Mouse (Mus musculus) midbrain, embryonic 11.5 days (tissue): ENCODE data around the gene Pabpn1l. TPM values are rescaled to one million over a fixed set of nuclear protein-coding genes. Genes with fewer than 3 reads are reported as not detected.
A peak's percentile ranks its signal among the peaks of the same experiment; 100 is the strongest.

Source experiments
- ATAC-seq: fragments of 200-750 bp; cut with Nextera tagmentation; 2 replicates; pipeline ENCODE4 v1.8.0; 2017; ENCODE audit warnings: moderate TSS enrichment, moderate library complexity; ENCODE audit not compliant: low FRiP score
- DNase-seq: peaks from one replicate; pipeline ENCODE4 v3.0.0; 2015; ENCODE audit warnings: low spot score; ENCODE audit errors: missing footprints
- H3K27ac ChIP-seq: fragments of 300-500 bp; sonication (generic); 2 replicates; pipeline ENCODE4 v1.5.1; 2014; ENCODE audit warnings: low read depth, low read length
- H3K27me3 ChIP-seq: fragments of 300-500 bp; sonication (generic); 2 replicates; pipeline ENCODE4 v1.6.1; 2014; ENCODE audit warnings: mild to moderate bottlenecking, low read length, moderate library complexity, mixed read lengths; ENCODE audit not compliant: control insufficient read depth, insufficient read depth
- H3K36me3 ChIP-seq: fragments of 300-500 bp; sonication (generic); 2 replicates; pipeline ENCODE4 v1.6.1; 2014; ENCODE audit warnings: mild to moderate bottlenecking, low read length, moderate library complexity, mixed read lengths; ENCODE audit not compliant: control insufficient read depth, insufficient read depth
- H3K4me1 ChIP-seq: fragments of 300-500 bp; sonication (generic); 2 replicates; pipeline ENCODE4 v1.6.1; 2014; ENCODE audit warnings: low read length; ENCODE audit not compliant: control insufficient read depth, insufficient read depth
- H3K4me2 ChIP-seq: fragments of 300-500 bp; sonication (generic); 2 replicates; pipeline ENCODE4 v1.6.1; 2014; ENCODE audit warnings: mild to moderate bottlenecking, moderate library complexity
- H3K4me3 ChIP-seq: fragments of 300-500 bp; sonication (generic); 2 replicates; pipeline ENCODE4 v1.5.1; 2014; ENCODE audit warnings: low read depth, low read length
- H3K9ac ChIP-seq: fragments of 300-500 bp; sonication (generic); 2 replicates; pipeline ENCODE4 v1.6.1; 2014; ENCODE audit warnings: low read length
- H3K9me3 ChIP-seq: fragments of 300-500 bp; sonication (generic); 2 replicates; pipeline ENCODE4 v1.6.1; 2016; ENCODE audit warnings: low read length; ENCODE audit not compliant: control insufficient read depth
- WGBS: fragments of 180-500 bp; shearing (Covaris S2); extraction: QIAGEN DNeasy Blood & Tissue Kit; methylation state at CpG from one replicate; pipeline ENCODE4 v1.1.7; 2014; 5-methylcytosine and 5-hydroxymethylcytosine counted together
- polyA plus RNA-seq: library from polyadenylated mRNA; unstranded; fragments of >200 nt; fragmentation: Nextera tagmentation; extraction: Ambion mirVana; gene quantifications from 2 replicates; pipeline ENCODE4 v1.2.1, GENCODE M21; 2014

Gene Pabpn1l
- polyA plus RNA-seq, 1 experiment from 2014 or later = not detected

DNA sequence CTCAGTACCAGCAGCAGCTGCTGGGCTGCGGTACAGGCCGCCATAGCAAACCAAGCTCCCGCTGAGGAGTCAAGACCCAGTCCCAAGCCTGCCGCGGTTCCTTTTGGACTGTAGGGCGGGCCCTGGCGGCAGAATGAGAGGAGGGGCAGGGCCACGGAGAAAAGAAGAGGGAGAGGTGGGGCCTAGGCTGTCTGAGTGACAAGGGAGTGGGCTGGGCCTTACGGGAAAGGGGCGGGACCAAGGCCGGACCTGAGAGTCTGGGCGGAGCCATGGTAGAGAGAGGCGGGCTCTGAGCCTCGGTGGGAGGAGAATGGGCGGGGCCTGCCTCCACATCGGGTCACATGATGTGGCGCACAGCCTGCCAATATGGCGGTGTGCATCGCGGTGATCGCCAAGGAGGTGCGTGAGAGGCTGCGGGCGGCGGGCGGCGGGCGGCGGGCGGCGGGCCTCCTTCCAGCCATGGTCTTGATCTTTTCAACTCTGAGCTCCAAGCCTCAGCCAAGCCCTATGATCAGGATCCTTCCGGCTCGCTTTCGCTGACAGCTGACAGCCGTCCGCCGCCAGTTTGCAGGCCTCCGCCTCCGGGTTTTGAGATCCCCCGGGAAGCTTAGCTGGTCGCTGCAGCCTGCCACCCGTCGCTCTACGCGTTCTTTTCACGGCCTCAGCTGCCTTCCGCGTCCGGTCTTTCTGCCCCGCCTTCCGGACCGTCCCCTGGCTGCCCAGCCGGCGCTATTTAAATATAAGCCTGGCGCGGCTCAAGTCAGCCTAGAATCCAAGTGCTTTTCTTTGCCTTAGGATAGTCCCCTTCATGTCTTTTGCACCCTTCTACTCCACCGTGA is 11.0 kb downstream of the Pabpn1l start, which contains the start of the genes Galns and Trappc2l:
Gene Galns, minus strand, starts transcription at position 169 of the 839 bp plus-strand sequence.
Gene Trappc2l, plus strand, starts transcription at position 346 of the 839 bp plus-strand sequence.
- DNase-seq (peak; percentile 100), ATAC-seq (peak; percentile 98)
- H3K4me1 ChIP-seq = peaks cover 14% of the 10 kb centered on the region
- under 1% methylated on average over 57 of the region's 57 CpGs for WGBS
- H3K9ac ChIP-seq = peak within 1 kb of the TSS; percentile 76
- H3K27me3 ChIP-seq = no peaks in the 10 kb centered on the region
- no peaks in the 10 kb centered on the region for H3K36me3 ChIP-seq
- peak within 1 kb of the TSS; percentile 91 for H3K4me2 ChIP-seq
- H3K27ac ChIP-seq = peak within 1 kb of the TSS; percentile 46
- no peaks in the 10 kb centered on the region for H3K9me3 ChIP-seq
- peak within 1 kb of the TSS; percentile 62 for H3K4me3 ChIP-seq

DNA sequence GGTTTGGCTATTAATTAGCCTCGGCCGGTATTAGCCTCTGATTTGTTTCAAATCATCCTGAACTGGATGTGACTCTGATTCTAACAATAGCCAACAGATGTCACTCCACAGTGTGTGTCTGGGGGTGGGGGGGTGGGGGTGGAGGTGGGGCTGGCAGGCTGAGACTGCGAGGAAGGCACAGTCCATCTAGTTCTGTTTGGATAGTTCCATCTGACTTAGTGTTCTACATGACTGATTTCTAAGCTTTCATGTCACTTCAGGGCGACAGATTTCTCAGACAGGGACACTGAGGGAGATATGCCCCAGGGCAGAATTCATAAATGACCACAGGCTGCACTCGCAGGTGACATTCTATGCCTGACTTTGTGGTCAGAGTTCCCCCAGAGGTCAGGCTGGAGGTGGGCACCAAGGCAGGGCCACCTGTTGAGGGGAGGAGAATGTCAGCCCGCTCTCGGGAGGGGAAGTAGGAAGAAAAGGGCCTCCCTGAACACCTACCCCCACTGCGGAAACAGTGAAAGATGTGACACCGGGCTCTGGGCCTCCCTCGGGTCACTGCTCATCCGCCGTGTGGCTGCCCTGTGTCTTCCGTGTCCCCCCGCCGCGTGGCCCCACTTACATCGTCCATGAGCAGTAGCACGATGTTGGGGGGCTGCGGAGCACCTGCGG is 11.8 kb downstream of the Pabpn1l start:
- H3K4me2 ChIP-seq = peak overlapping the region; percentile 91
- WGBS = 3% methylated on average over 19 of the region's 20 CpGs
- ATAC-seq (peak; percentile 20; the same call in 1 of the 2 replicates), DNase-seq (no peak)
- no peaks in the 10 kb centered on the region for H3K36me3 ChIP-seq
- H3K27me3 ChIP-seq = no peaks in the 10 kb centered on the region
- peak overlapping the region; percentile 76 for H3K9ac ChIP-seq
- no peaks in the 10 kb centered on the region for H3K9me3 ChIP-seq
- H3K4me3 ChIP-seq = peak overlapping the region; percentile 62
- H3K27ac ChIP-seq = peak overlapping the region; percentile 35; the same call in 1 of the 2 replicates
- H3K4me1 ChIP-seq = peaks cover 14% of the 10 kb centered on the region

DNA sequence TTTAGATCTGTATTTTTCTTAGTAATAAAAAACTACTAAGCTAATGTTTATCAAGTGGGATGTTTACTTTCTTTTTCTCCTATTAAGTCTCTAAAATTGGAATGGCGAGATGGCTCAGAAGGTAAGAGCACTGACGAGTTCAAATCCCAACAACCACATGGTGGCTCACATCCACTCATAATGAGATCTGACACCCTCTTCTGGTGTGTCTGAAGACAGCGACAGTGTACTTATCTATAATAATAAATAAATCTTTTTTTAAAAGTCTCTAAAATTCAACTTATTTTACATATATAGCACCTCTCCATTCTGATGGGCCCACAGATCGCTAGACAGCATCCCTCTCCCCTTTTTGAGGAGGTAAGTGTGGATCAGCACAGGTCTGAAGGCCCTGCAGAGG is 12.3 kb downstream of the Pabpn1l start:
- 62% methylated on average over 4 of the region's 4 CpGs for WGBS
- Histone ChIP-seq H3K36me3 (no peaks in the 10 kb centered on the region), H3K27me3 (no peaks in the 10 kb centered on the region), H3K4me1 (peaks cover 14% of the 10 kb centered on the region), H3K4me2 (peak overlapping the region; percentile 91; the same call in 1 of the 2 replicates), H3K4me3 (peak overlapping the region; percentile 62; the same call in 1 of the 2 replicates), H3K9me3 (no peaks in the 10 kb centered on the region), H3K27ac (no peak overlapping the region), H3K9ac (no peak overlapping the region)
- no peak for ATAC-seq
- DNase-seq = no peak

DNA sequence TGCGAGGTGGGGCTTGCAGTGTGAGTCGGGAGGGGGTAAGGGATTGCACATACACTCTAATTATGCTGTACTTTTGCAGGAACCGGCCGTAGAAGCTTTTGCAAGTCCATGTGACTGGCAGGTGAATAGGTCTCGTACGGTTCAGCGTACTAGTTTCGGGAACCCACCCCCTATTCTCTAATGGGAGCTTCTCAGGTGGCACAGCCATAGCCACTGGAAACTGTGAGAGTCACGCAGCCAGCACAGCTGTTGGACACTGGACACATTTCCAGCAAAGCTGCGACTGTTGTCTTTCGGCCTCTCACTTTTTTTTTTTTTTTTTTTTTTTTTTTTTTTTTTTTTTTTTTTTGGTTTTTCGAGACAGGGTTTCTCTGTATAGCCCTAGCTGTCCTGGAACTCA is 15.7 kb downstream of the Pabpn1l start:
- H3K9me3 ChIP-seq = no peaks in the 10 kb centered on the region
- H3K36me3 ChIP-seq = no peaks in the 10 kb centered on the region
- DNase-seq (no peak), ATAC-seq (no peak)
- H3K27ac ChIP-seq = no peak overlapping the region
- WGBS = 90% methylated on average over 11 of the region's 12 CpGs
- peaks cover 5% of the 10 kb centered on the region for H3K4me1 ChIP-seq
- H3K4me3 ChIP-seq = no peak overlapping the region
- H3K9ac ChIP-seq = no peak overlapping the region
- no peak overlapping the region for H3K4me2 ChIP-seq
- H3K27me3 ChIP-seq = no peaks in the 10 kb centered on the region

DNA sequence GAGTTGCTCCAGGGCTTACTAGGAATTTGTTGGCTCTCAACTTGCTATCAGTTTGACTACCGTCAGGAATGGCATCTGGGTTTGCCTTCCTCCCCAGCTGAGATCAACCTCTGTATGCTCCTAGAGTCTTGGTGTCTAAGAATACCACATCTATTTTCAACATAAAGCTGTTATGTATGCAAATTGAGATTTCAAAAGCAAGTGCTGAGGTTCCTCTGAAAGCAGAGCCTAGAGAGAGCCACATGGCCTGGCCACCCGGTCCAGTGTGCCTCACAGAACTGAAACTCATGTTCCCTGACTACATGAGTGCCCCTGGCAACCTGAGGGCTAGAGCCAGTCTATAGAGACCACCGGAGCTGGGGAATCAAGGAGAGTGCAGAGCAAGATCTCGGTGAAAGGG is 17.2 kb downstream of the Pabpn1l start:
- 86% methylated on average over 4 of the region's 4 CpGs for WGBS
- Histone ChIP-seq H3K9me3 (no peaks in the 10 kb centered on the region), H3K9ac (no peak overlapping the region), H3K4me2 (no peak overlapping the region), H3K27me3 (no peaks in the 10 kb centered on the region), H3K4me3 (no peak overlapping the region), H3K27ac (no peak overlapping the region), H3K4me1 (peaks cover 2% of the 10 kb centered on the region; the same call in 1 of the 2 replicates), H3K36me3 (no peaks in the 10 kb centered on the region)
- ATAC-seq = no peak
- no peak for DNase-seq

DNA sequence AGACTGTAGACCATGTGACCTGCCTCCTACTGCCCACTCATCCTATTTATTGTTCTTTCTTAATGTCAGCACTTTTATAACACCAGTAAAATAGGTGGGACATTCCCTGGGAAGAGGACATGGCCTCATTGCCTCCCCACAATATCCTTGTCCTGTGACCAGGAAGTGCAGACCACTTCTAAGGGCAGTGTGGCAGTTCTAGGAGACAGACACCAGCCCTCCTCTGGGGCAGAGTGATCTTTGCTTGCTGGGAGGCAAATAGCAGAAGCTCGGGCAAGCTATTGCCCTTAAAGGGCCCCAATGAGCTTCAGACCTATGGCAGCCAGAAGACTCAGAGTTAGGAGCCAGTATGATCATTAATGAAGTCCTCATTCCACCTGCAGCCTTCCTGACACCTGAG is 17.9 kb downstream of the Pabpn1l start:
- no peak for ATAC-seq
- 72% methylated on average over 1 of the region's 1 CpGs for WGBS
- no peaks in the 10 kb centered on the region for H3K27me3 ChIP-seq
- H3K9me3 ChIP-seq = no peaks in the 10 kb centered on the region
- H3K36me3 ChIP-seq = no peaks in the 10 kb centered on the region
- no peak for DNase-seq
- H3K27ac ChIP-seq = no peak overlapping the region
- H3K9ac ChIP-seq = no peak overlapping the region
- no peaks in the 10 kb centered on the region for H3K4me1 ChIP-seq
- no peak overlapping the region for H3K4me2 ChIP-seq
- no peak overlapping the region for H3K4me3 ChIP-seq

DNA sequence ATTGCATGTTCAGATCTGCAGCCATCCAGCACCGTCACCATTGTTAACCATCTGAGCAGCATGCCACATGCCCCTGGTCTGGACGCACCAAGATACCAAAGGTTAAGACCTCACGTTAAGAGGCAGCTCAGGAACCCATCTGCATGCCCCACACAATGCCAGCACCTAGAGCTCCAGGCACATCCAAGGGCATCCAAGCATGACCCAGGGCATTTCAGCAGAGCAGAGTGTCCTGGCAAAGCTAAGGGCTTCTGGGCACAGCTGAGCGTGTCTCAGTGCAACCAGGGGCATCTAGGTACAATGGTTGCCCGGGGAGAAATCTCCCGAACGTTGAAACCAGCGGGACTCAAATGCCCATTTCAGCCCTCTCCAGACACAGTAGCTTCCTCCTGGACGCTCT is 21.9 kb downstream of the Pabpn1l start:
- no peak for ATAC-seq
- no peaks in the 10 kb centered on the region for H3K27me3 ChIP-seq
- no peak overlapping the region for H3K27ac ChIP-seq
- no peak overlapping the region for H3K4me2 ChIP-seq
- no peak overlapping the region for H3K9ac ChIP-seq
- WGBS = 88% methylated on average over 9 of the region's 9 CpGs
- no peaks in the 10 kb centered on the region for H3K9me3 ChIP-seq
- no peaks in the 10 kb centered on the region for H3K4me1 ChIP-seq
- no peak overlapping the region for H3K4me3 ChIP-seq
- no peak for DNase-seq
- H3K36me3 ChIP-seq = no peaks in the 10 kb centered on the region

DNA sequence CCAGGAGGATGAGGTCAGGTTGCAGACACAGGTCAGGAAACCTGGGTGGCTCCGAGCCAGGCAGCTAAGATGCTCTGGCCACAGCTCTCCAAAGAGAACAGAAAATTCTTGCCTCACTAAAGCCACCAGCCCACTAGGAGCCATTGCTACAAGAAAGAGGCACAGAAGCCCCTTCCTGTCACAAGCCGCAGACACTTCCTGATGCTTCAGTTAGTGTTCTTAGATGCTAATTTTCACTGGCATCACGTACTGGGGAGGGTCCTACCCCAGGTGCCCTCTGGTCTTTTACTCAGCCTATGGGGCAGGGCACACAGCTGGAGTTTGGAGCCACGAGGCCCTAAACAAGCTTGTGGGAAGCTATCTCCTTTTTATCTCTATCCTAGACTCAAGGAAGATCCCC is 26.5 kb downstream of the Pabpn1l start:
- 55% methylated on average over 4 of the region's 4 CpGs for WGBS
- ATAC-seq = no peak
- H3K4me2 ChIP-seq = no peak overlapping the region

More for the DNA sequence above, 26.5 kb downstream of the Pabpn1l start:
- Histone ChIP-seq H3K36me3 (no peaks in the 10 kb centered on the region), H3K9me3 (no peaks in the 10 kb centered on the region), H3K4me3 (no peak overlapping the region), H3K4me1 (no peaks in the 10 kb centered on the region), H3K9ac (no peak overlapping the region), H3K27me3 (no peaks in the 10 kb centered on the region), H3K27ac (no peak overlapping the region)
- no peak for DNase-seq
